Mouse (Mus musculus) myocyte (in vitro differentiated cells): Measurements from ENCODE around the gene Adam6b.

Source experiments
- MAX ChIP-seq: IDR thresholded peaks from one replicate; pipeline ENCODE4 v1.6.1; 2011; ENCODE audit warnings: low read depth, mild to moderate bottlenecking, control low read depth
- MYOD1 ChIP-seq, 3 experiments: IDR thresholded peaks; one replicate each; pipeline ENCODE4 v1.6.1; 2011; ENCODE audit warnings: control low read depth in 2 of 3, low read depth in 2 of 3, mild to moderate bottlenecking in 2 of 3, moderate library complexity in 1 of 3; ENCODE audit not compliant: insufficient read length in 2 of 3, control insufficient read depth in 1 of 3
- POLR2A ChIP-seq: IDR thresholded peaks from one replicate; pipeline ENCODE4 v1.6.1; 2011; ENCODE audit warnings: low read depth, mild to moderate bottlenecking, control low read depth, moderate library complexity; ENCODE audit not compliant: insufficient read length
- REST ChIP-seq: IDR thresholded peaks from one replicate; pipeline ENCODE4 v1.6.1; 2011; ENCODE audit warnings: mild to moderate bottlenecking, control low read depth, moderate library complexity; ENCODE audit not compliant: insufficient read depth, insufficient read length
- SRF ChIP-seq: IDR thresholded peaks from one replicate; pipeline ENCODE4 v1.6.1; 2011; ENCODE audit warnings: low read depth; ENCODE audit not compliant: control insufficient read depth, insufficient read length
- TCF12 ChIP-seq: IDR thresholded peaks from one replicate; pipeline ENCODE4 v1.6.1; 2011; ENCODE audit warnings: mild to moderate bottlenecking, control low read depth; ENCODE audit not compliant: poor library complexity, insufficient read depth, severe bottlenecking
- TCF3 ChIP-seq: IDR thresholded peaks from one replicate; pipeline ENCODE4 v1.6.1; 2011; ENCODE audit warnings: low read depth, control low read depth; ENCODE audit not compliant: insufficient read length
- USF1 ChIP-seq: IDR thresholded peaks from one replicate; pipeline ENCODE4 v1.6.1; 2011; ENCODE audit warnings: low read depth, mild to moderate bottlenecking, control low read depth, moderate library complexity

GRCm38 (mm10) chr12:113482147-113482546 lies 7.2 kb upstream of the Adam6b start:
- no peak for TF ChIP-seq MAX
- TF ChIP-seq POLR2A = no peak
- TF ChIP-seq REST = no peak
- no peak for TF ChIP-seq USF1
- no peak for TF ChIP-seq MYOD1 (IDR thresholded peaks at IDR 0.05; ENCODE audit: control insufficient read depth in 1 of 3, insufficient read length in 2 of 3, low read depth in 2 of 3)
- no peak for TF ChIP-seq TCF12
- TF ChIP-seq SRF = no peak
- no peak for TF ChIP-seq TCF3
